Mouse (Mus musculus) embryo, embryonic 10 days (tissue): Measurements from ENCODE around the gene Fis1.

Experiments
- DNase-seq: peaks from one replicate; pipeline ENCODE4 v3.0.0-alpha.2; 2015; ENCODE audit warnings: low spot score

The Fis1 gene

GRCm38 (mm10) chr5:136967592-136967991 is 14.5 kb downstream of the Fis1 start:
- DNase-seq: no peak

- peak; percentile 70 for DNase-seq
Observed at GRCm38 (mm10) chr5:136970703-136971102, 17.6 kb downstream of the Fis1 start.

- no peak for DNase-seq
Observed at GRCm38 (mm10) chr5:136973670-136974069, 20.6 kb downstream of the Fis1 start.

GRCm38 (mm10) chr5:136977769-136978168 is 24.7 kb downstream of the Fis1 start:
- no peak for DNase-seq

GRCm38 (mm10) chr5:136979762-136980161 is 26.7 kb downstream of the Fis1 start:
- no peak for DNase-seq

- DNase-seq: no peak
Observed at GRCm38 (mm10) chr5:136980974-136981373, 27.9 kb downstream of the Fis1 start.

- peak; percentile 72 for DNase-seq
Observed at GRCm38 (mm10) chr5:136982338-136982930, 29.4 kb downstream of the Fis1 start.

- DNase-seq: peak; percentile 31
Observed at GRCm38 (mm10) chr5:136984828-136985227, 31.8 kb downstream of the Fis1 start.

- DNase-seq: peak; percentile 100
Observed at GRCm38 (mm10) chr5:136986695-136987137, 33.6 kb downstream of the Fis1 start, which contains the start of gene Plod3. Gene Plod3 (plus strand): TSS chr5:136987019.

- DNase-seq: peak; percentile 73
Observed at GRCm38 (mm10) chr5:136987138-136987933, 34.3 kb downstream of the Fis1 start.

- no peak for DNase-seq
Observed at GRCm38 (mm10) chr5:136987934-136988271, 34.8 kb downstream of the Fis1 start, which contains the start of gene Znhit1. Gene Znhit1 (minus strand): TSS chr5:136988021.

GRCm38 (mm10) chr5:136988420-136988819 is 35.3 kb downstream of the Fis1 start:
- no peak for DNase-seq

- no peak for DNase-seq
Observed at GRCm38 (mm10) chr5:136989801-136990200, 36.7 kb downstream of the Fis1 start.

- DNase-seq: no peak
Observed at GRCm38 (mm10) chr5:136999449-136999848, 46.4 kb downstream of the Fis1 start.

GRCm38 (mm10) chr5:137000612-137001011 is 47.5 kb downstream of the Fis1 start:
- no peak for DNase-seq

GRCm38 (mm10) chr5:137007276-137007675 is 54.2 kb downstream of the Fis1 start:
- no peak for DNase-seq

GRCm38 (mm10) chr5:137009988-137010387 is 56.9 kb downstream of the Fis1 start:
- no peak for DNase-seq

GRCm38 (mm10) chr5:137012401-137012950 is 59.4 kb downstream of the Fis1 start:
- no peak for DNase-seq
